Mouse (Mus musculus): ENCODE measurements around the gene Eif2d. TPM values are rescaled to one million over a fixed set of nuclear protein-coding genes. Genes with fewer than 3 reads are reported as not detected.
"Not testable (repeated sequence)": the region's sequence is repeated elsewhere in the genome, so short reads cannot be mapped to it uniquely, and the experiment has no call there.

The Eif2d gene
- total and polyA plus RNA-seq, 3 experiments: 25.8 to 37.1 (median 34.7) TPM

DNA sequence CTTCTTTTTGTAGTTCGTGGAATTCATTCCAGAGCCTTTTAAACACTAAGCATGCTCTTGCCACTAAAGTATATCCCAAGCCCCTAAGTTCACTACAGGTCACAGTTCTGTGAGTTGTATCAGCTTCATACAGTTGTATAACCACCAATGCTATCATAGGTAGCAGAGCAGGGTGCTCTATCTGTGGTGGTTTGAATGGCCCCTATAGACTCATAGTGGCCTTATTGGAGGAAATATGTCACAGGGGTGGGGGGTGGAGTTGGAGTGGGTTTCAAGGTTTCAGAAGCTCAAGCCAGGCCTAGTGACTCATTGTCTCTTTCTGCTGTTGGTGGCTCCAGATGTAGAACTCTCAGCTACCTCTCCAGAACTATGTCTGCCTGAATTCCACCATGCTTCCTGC lies 10.5 kb upstream of the Eif2d start:
- no peak overlapping the region for H3K27ac ChIP-seq
- TF ChIP-seq CTCF (IDR thresholded peaks at IDR 0.05): no peak
- TF ChIP-seq POLR2A (IDR thresholded peaks at IDR 0.05; ENCODE audit: insufficient read depth, low read depth, low read length): no peak
- no peak for TF ChIP-seq EP300 (IDR thresholded peaks at IDR 0.05; ENCODE audit: insufficient read depth, low read depth, low read length)

DNA sequence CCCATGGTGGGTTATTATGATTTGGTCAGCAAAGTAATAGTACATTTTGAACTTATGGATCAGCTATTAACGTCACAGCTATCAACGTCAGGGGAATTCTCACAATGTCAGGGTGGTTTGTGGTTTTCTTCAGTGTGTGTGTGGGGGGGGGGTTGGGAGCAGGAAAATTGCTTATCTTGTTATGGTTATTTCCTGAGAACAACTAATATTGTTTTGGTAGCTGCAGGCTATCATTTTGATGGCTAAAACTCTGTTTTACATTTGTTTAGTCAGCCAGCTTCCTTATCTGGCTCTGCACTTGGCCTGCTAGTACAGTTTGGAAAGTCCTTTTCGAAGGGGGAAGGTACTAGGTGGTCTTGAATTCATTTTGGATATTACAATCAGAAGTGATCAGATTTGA lies 7.8 kb upstream of the Eif2d start:
- intact Hi-C loops (cut with DNase I): not testable (repeated sequence)

More for the DNA sequence above, 10.5 kb upstream of the Eif2d start:
- H3K4me1 ChIP-seq (ENCODE audit: control insufficient read depth, insufficient read depth, low read length): no peaks in the 10 kb centered on the region
- no peaks in the 10 kb centered on the region for H3K79me2 ChIP-seq (replicated peaks; ENCODE audit: control insufficient read depth, insufficient read depth, low read length)
- 67% methylated on average over 1 of the region's 1 CpGs for WGBS
- H3K27me3 ChIP-seq (ENCODE audit: control insufficient read depth, insufficient read depth, low read length): peaks cover 2% of the 10 kb centered on the region; the same call in 1 of the 2 replicates
- H3K36me3 ChIP-seq (ENCODE audit: control insufficient read depth, insufficient read depth, low read length): no peaks in the 10 kb centered on the region
- no peak overlapping the region for H3K4me3 ChIP-seq
- no peak overlapping the region for H3K9ac ChIP-seq (ENCODE audit: low read depth, low read length)
- no peak for DNase-seq
- intact Hi-C loops (cut with DNase I): no loop called here

DNA sequence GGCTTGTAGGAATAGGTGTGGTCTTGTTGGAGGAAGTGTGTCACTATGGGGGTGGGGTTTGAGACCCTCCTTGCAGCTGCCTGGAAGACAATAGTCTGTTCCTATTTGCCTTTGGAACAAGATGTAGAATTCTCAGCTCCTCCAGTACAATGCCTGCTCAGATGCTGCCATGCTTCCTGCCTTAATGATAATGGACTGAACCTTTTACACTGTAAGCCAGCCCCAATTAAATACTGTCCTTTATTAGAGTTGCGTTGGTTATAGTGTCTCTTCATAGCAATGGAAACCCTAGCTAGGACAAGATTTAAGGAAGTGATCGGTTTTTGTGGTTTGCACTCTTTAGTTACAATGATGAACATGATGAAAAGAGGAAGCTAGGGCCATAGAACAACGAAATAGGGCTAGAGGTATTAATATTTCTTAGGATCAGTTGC lies 6.8 kb upstream of the Eif2d start:
- no peaks in the 10 kb centered on the region for H3K36me3 ChIP-seq (ENCODE audit: control insufficient read depth, insufficient read depth, low read length)
- H3K9ac ChIP-seq (ENCODE audit: low read depth, low read length): no peak overlapping the region
- no peak for DNase-seq
- H3K27me3 ChIP-seq (ENCODE audit: control insufficient read depth, insufficient read depth, low read length): no peaks in the 10 kb centered on the region
- no peak overlapping the region for H3K27ac ChIP-seq
- H3K79me2 ChIP-seq (replicated peaks; ENCODE audit: control insufficient read depth, insufficient read depth, low read length): no peaks in the 10 kb centered on the region
- no peak overlapping the region for H3K4me3 ChIP-seq
- WGBS: 81% methylated on average over 3 of the region's 3 CpGs
- no peaks in the 10 kb centered on the region for H3K4me1 ChIP-seq (ENCODE audit: control insufficient read depth, insufficient read depth, low read length)
- intact Hi-C loops (cut with DNase I): no loop called here
- TF ChIP-seq POLR2A (IDR thresholded peaks at IDR 0.05; ENCODE audit: insufficient read depth, low read depth, low read length): no peak
- no peak for TF ChIP-seq EP300 (IDR thresholded peaks at IDR 0.05; ENCODE audit: insufficient read depth, low read depth, low read length)
- no peak for TF ChIP-seq CTCF (IDR thresholded peaks at IDR 0.05)

More for the DNA sequence above, 7.8 kb upstream of the Eif2d start:
- H3K27ac ChIP-seq; H3K27me3 ChIP-seq (ENCODE audit: control insufficient read depth, insufficient read depth, low read length); H3K4me3 ChIP-seq; H3K36me3 ChIP-seq (ENCODE audit: control insufficient read depth, insufficient read depth, low read length); DNase-seq; H3K79me2 ChIP-seq (replicated peaks; ENCODE audit: control insufficient read depth, insufficient read depth, low read length); H3K4me1 ChIP-seq (ENCODE audit: control insufficient read depth, insufficient read depth, low read length); H3K9ac ChIP-seq (ENCODE audit: low read depth, low read length): not testable (repeated sequence)
- 67% methylated on average over 3 of the region's 3 CpGs for WGBS

DNA sequence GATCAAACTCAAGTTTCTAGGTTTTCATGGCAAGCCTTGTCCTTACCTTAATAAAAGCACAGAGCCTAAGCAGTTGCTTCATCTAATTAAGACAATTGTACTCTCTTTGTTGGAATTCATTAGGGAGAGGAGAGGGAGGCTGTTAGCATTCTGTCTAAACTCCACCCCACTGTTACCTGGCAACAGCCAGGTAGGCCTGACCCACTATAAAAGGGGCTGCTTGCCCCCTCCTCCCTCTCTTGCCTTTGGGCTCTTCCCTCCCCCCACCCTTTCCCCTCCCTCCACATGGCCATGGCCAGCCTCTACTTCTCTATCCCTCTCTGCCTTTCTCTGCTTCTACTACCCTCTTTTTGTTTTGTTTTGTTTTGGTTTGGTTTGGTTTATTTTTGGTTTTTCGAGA lies 3.5 kb upstream of the Eif2d start:
- H3K4me3 ChIP-seq: no peak overlapping the region
- H3K4me1 ChIP-seq (ENCODE audit: control insufficient read depth, insufficient read depth, low read length): peaks cover 2% of the 10 kb centered on the region; the same call in 1 of the 2 replicates
- H3K27ac ChIP-seq: no peak overlapping the region
- TF ChIP-seq EP300 (IDR thresholded peaks at IDR 0.05; ENCODE audit: insufficient read depth, low read depth, low read length) (no peak), CTCF (IDR thresholded peaks at IDR 0.05) (no peak), POLR2A (IDR thresholded peaks at IDR 0.05; ENCODE audit: insufficient read depth, low read depth, low read length) (no peak)
- H3K36me3 ChIP-seq (ENCODE audit: control insufficient read depth, insufficient read depth, low read length): peaks cover 3% of the 10 kb centered on the region
- H3K9ac ChIP-seq (ENCODE audit: low read depth, low read length): no peak overlapping the region
- 69% methylated on average over 1 of the region's 1 CpGs for WGBS
- H3K27me3 ChIP-seq (ENCODE audit: control insufficient read depth, insufficient read depth, low read length): no peaks in the 10 kb centered on the region
- H3K79me2 ChIP-seq (replicated peaks; ENCODE audit: control insufficient read depth, insufficient read depth, low read length): no peaks in the 10 kb centered on the region
- intact Hi-C loops (cut with DNase I): no loop called here
- no peak for DNase-seq

DNA sequence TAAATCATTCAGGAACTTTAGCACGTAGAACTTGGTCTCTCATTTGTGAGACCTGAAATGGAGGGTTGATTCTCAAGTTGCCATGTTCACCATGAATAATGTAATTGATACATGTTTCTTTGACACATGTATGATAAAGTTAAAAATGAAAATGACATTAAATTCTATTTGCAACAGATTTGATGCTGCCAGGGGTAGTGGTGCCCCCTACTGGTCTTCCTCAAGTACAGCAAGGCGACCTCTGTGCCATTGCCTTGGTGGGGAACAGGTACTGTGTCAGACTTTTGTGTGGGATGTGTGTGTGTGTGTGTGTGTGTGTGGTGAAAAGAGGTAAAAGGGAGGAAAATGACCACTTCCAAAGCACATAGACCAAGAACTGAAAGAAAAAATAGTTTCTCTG lies 2.5 kb downstream of the Eif2d start:
- Histone ChIP-seq H3K27me3 (ENCODE audit: control insufficient read depth, insufficient read depth, low read length) (no peaks in the 10 kb centered on the region), H3K79me2 (replicated peaks; ENCODE audit: control insufficient read depth, insufficient read depth, low read length) (no peaks in the 10 kb centered on the region), H3K4me3 (no peak overlapping the region), H3K9ac (ENCODE audit: low read depth, low read length) (no peak overlapping the region), H3K27ac (no peak overlapping the region), H3K4me1 (ENCODE audit: control insufficient read depth, insufficient read depth, low read length) (peaks cover 2% of the 10 kb centered on the region; the same call in 1 of the 2 replicates), H3K36me3 (ENCODE audit: control insufficient read depth, insufficient read depth, low read length) (peaks cover 3% of the 10 kb centered on the region)
- intact Hi-C loops (cut with DNase I): loop anchor here (1.0 to 10.0 kb wide), 2 partner anchors 39 to 281 kb away; no protein-coding TSS in a partner anchor
- DNase-seq: peak in 1 of 2 experiments; percentile 35
- 68% methylated on average over 2 of the region's 2 CpGs for WGBS
- TF ChIP-seq CTCF (IDR thresholded peaks at IDR 0.05) (peak; percentile 88), EP300 (IDR thresholded peaks at IDR 0.05; ENCODE audit: insufficient read depth, low read depth, low read length) (0 out of 2 replicates have a peak, but pooled peaks have one; percentile 24), POLR2A (IDR thresholded peaks at IDR 0.05; ENCODE audit: insufficient read depth, low read depth, low read length) (no peak)

DNA sequence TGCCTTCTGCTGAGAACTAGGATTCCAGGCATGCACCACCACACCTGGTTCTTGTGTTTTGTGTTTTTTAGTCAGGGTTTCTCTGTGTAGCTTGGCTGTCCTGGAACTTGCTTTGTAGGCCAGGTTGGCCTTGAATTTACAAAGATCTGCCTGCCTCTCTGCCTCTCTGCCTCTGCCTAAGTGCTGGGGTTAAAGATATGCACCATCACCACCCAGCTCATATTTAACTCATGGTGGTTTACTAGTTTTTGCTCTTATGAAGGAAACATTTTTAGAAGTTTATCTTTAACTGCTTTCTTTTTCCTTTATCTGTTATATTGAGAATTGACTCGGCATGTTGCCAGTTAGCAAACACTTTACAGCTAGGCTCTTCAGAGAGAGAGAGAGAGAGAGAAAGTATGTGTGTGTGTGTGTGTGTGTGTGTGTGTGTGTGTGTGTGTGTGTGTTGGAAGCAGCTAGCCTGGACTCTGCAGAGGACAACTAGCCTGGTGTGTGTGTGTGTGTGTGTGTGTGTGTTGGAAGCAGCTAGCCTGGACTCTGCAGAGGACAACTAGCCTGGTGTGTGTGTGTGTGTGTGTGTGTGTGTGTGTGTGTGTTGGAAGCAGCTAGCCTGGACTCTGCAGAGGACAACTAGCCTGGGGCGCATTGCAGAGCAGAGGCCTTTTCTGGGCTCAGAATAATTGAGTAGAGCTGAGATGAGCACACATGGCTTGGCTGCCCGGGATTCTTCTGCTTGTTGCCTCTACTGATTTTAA lies 6.8 kb downstream of the Eif2d start:
- H3K36me3 ChIP-seq (ENCODE audit: control insufficient read depth, insufficient read depth, low read length): not testable (repeated sequence)

More for the DNA sequence above, 6.8 kb downstream of the Eif2d start:
- H3K9ac ChIP-seq (ENCODE audit: low read depth, low read length); H3K4me3 ChIP-seq; H3K27ac ChIP-seq; H3K4me1 ChIP-seq (ENCODE audit: control insufficient read depth, insufficient read depth, low read length); H3K79me2 ChIP-seq (replicated peaks; ENCODE audit: control insufficient read depth, insufficient read depth, low read length); DNase-seq; H3K27me3 ChIP-seq (ENCODE audit: control insufficient read depth, insufficient read depth, low read length): not testable (repeated sequence)
- intact Hi-C loops (cut with DNase I): loop anchor here (10.0 kb wide), 1 partner anchor 285 kb away; no protein-coding TSS in a partner anchor
- 76% methylated on average over 3 of the region's 3 CpGs for WGBS

Measured in heart, adult 2 months (tissue).